ENCODE assay signal across 16 mouse cellular contexts in the genomic region with DNA sequence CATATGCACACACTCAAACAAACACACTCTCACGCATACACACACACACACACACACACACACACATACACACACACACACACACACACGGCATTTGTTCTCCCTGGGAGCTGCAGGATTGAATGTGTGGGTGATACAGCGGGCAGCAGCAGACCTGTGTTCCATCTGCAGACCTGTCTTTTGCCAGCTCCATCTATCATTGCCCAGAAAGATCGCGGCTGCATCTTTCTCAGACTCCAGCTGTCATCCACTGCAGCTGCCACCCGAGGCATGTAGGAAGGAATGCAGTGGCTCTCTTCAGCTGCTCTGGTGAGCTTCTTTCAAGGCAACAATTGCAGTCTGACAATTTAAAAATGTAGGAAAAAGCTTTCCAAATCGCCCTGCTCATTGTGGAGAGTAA. TPM values are rescaled to one million over a fixed set of nuclear protein-coding genes. Genes with fewer than 3 reads are reported as not detected.
DNase-seq lines count a peak whose midpoint lies in the region; ATAC-seq lines count a peak whose summit lies in the region.
"Had no signal": no experiment of that assay in that cellular context is flagged by ENCODE, and none has a peak within 500 bp of the region (broad histone marks: within the 10 kb centered on the region; RNA-seq: fewer than 3 reads in every experiment).

No protein-coding gene starts in this region.

- intact Hi-C loops in heart, postnatal 14 days (cut with DNase I), result no loop called here

- H3K36me3 ChIP-seq in neural tube, embryonic 11.5 days (ENCODE audit: control insufficient read depth, insufficient read depth, low read length), result no peaks in the 10 kb centered on the region
- no peaks in the 10 kb centered on the region for H3K36me3 ChIP-seq in hindbrain, embryonic 16.5 days (ENCODE audit: control insufficient read depth, insufficient read depth, low read length)
- H3K36me3 ChIP-seq: heart, embryonic 10.5 days had no signal

- WGBS in neural tube, embryonic 11.5 days, result 65% methylated on average over 7 of the region's 7 CpGs
- WGBS in hindbrain, embryonic 16.5 days, result 44% methylated on average over 7 of the region's 7 CpGs

- no peaks in the 10 kb centered on the region for H3K9me3 ChIP-seq in neural tube, embryonic 11.5 days (ENCODE audit: control insufficient read depth, low read length)
- H3K9me3 ChIP-seq in hindbrain, embryonic 16.5 days (ENCODE audit: control insufficient read depth, low read length), result no peaks in the 10 kb centered on the region
- H3K9me3 ChIP-seq: heart, embryonic 10.5 days had no signal

- peak; percentile 53 for DNase-seq in heart, adult 11 months
- no peak for DNase-seq in heart, postnatal 14 days
- DNase-seq in neural tube, embryonic 11.5 days (ENCODE audit: low spot score), result peak; percentile 26
- DNase-seq in neural tube, embryonic 10.5 days (ENCODE audit: extremely low spot score, low spot score), result no peak
- no peak for DNase-seq in adrenal gland, postnatal 25 days
- DNase-seq in urinary bladder, postnatal 25 days (ENCODE audit: low spot score), result no peak
- DNase-seq: adrenal gland, postnatal 36 days; gastrocnemius, postnatal 10 days; heart, postnatal 4 days; kidney, adult 2 months; liver, postnatal 0 days; right cerebral cortex, postnatal 25 days had no signal

- no peak overlapping the region for H3K27ac ChIP-seq in neural tube, embryonic 11.5 days (ENCODE audit: low read depth, low read length)
- H3K27ac ChIP-seq in hindbrain, embryonic 16.5 days (ENCODE audit: low read depth, low read length), result peak overlapping the region; percentile 23; the same call in 1 of the 2 replicates
- H3K27ac ChIP-seq: heart, embryonic 10.5 days had no signal

- H3K4me3 ChIP-seq in neural tube, embryonic 11.5 days (ENCODE audit: low read depth, low read length), result no peak overlapping the region
- H3K4me3 ChIP-seq in hindbrain, embryonic 16.5 days (ENCODE audit: low read length), result no peak overlapping the region
- H3K4me3 ChIP-seq: heart, embryonic 10.5 days had no signal

- no peak overlapping the region for H3K9ac ChIP-seq in neural tube, embryonic 11.5 days (ENCODE audit: low read length)
- H3K9ac ChIP-seq in hindbrain, embryonic 16.5 days (ENCODE audit: low read depth, low read length), result no peak overlapping the region
- H3K9ac ChIP-seq: liver, postnatal 0 days had no signal

- no peaks in the 10 kb centered on the region for H3K27me3 ChIP-seq in neural tube, embryonic 11.5 days (ENCODE audit: control insufficient read depth, insufficient read depth, low read length)
- no peaks in the 10 kb centered on the region for H3K27me3 ChIP-seq in hindbrain, embryonic 16.5 days (replicated peaks; ENCODE audit: control insufficient read depth, insufficient read depth, low read length)

- ATAC-seq in neural tube, embryonic 11.5 days (ENCODE audit: insufficient read depth, low FRiP score, low TSS enrichment), result no peak
- ATAC-seq in hindbrain, embryonic 16.5 days, result peak; percentile 52; the same call in 1 of the 2 replicates
- ATAC-seq: CD4-positive, CD25-positive, alpha-beta regulatory T cell, adult 4 months; liver, postnatal 0 days; midbrain, embryonic 16.5 days had no signal

- peaks cover under 1% of the 10 kb centered on the region; the same call in 1 of the 2 replicates for H3K4me1 ChIP-seq in neural tube, embryonic 11.5 days (ENCODE audit: control insufficient read depth, insufficient read depth, low read length)
- H3K4me1 ChIP-seq in hindbrain, embryonic 16.5 days (ENCODE audit: control insufficient read depth, insufficient read depth, low read depth, low read length), result no peaks in the 10 kb centered on the region

- no peak overlapping the region for H3K4me2 ChIP-seq in neural tube, embryonic 11.5 days (ENCODE audit: low read depth)
- H3K4me2 ChIP-seq in hindbrain, embryonic 16.5 days (ENCODE audit: low read length), result no peak overlapping the region

RNA-seq across cellular contexts. Expression of a gene that starts 56.4 kb away (rescaled TPM):
- total RNA-seq in heart, postnatal 14 days (2021), result 10 to 100 TPM; 10.3 to 13.0 TPM
- 54.7 and 59.6 TPM in 2 replicates for polyA plus RNA-seq in neural tube, embryonic 11.5 days (2014; fragmentation: Nextera tagmentation; extraction: Ambion mirVana)
- 28.1 and 28.9 TPM in 2 replicates for polyA plus RNA-seq in hindbrain, embryonic 16.5 days (2015; fragmentation: Nextera tagmentation; extraction: Ambion mirVana)
- total RNA-seq in adrenal gland, postnatal 25 days (2021), result 25.8 and 27.0 TPM in 2 replicates

RNA-seq across cellular contexts. Expression of a gene that starts 56.9 kb away (rescaled TPM):
- total RNA-seq in heart, postnatal 14 days (2021), result under 1 TPM in 1 of 2 experiments, not detected in 1; 0.17 TPM
- 1.6 and 2.3 TPM in 2 replicates for polyA plus RNA-seq in neural tube, embryonic 11.5 days (2014; fragmentation: Nextera tagmentation; extraction: Ambion mirVana)
- polyA plus RNA-seq in hindbrain, embryonic 16.5 days (2015; fragmentation: Nextera tagmentation; extraction: Ambion mirVana), result 15.0 and 21.7 TPM in 2 replicates
- not detected in 2 replicates for total RNA-seq in adrenal gland, postnatal 25 days (2021)
- total RNA-seq: adrenal gland, postnatal 36 days had no signal
- polyA plus RNA-seq: CD4-positive, CD25-positive, alpha-beta regulatory T cell, adult 4 months had no signal

Comparison
In these comparisons a context has a peak if more than half of its experiments do, and no peak if none do; other contexts are left out.
1. DNase-seq: peak in heart, adult 11 months (single experiment) and neural tube, embryonic 11.5 days (single experiment); none in heart, postnatal 14 days (0 of 2), neural tube, embryonic 10.5 days (single experiment), adrenal gland, postnatal 25 days (single experiment) and urinary bladder, postnatal 25 days (single experiment).